Mouse (Mus musculus): ENCODE results near the gene Bglap.
"Not testable (repeated sequence)": the region's sequence is repeated elsewhere in the genome, so short reads cannot be mapped to it uniquely, and the experiment has no call there.

Bglap gene

GRCm38 (mm10) chr3:88384364-88384763 is at the start of gene Bglap:
Gene Bglap, minus strand, starts transcription at chr3:88384464.
- in situ Hi-C loops (cut with MboI, MseI), result no loop called here

- in situ Hi-C loops (cut with MboI, MseI), result not testable (repeated sequence)
Observed at GRCm38 (mm10) chr3:88428639-88429038, 44.4 kb upstream of the Bglap start.

GRCm38 (mm10) chr3:88427342-88427905 is 43.2 kb upstream of the Bglap start:
- in situ Hi-C loops (cut with MboI, MseI), result no loop called here

- in situ Hi-C loops (cut with MboI, MseI), result no loop called here
Observed at GRCm38 (mm10) chr3:88425708-88426420, 41.6 kb upstream of the Bglap start.

- in situ Hi-C loops (cut with MboI, MseI), result no loop called here
Observed at GRCm38 (mm10) chr3:88425330-88425689, 41.0 kb upstream of the Bglap start.

- in situ Hi-C loops (cut with MboI, MseI), result no loop called here
Observed at GRCm38 (mm10) chr3:88424605-88425329, 40.5 kb upstream of the Bglap start, which contains the start of gene Slc25a44. Gene Slc25a44, minus strand, starts transcription at chr3:88425139.

GRCm38 (mm10) chr3:88422020-88422720 is 37.9 kb upstream of the Bglap start:
- in situ Hi-C loops (cut with MboI, MseI), result no loop called here

GRCm38 (mm10) chr3:88420771-88421170 is 36.5 kb upstream of the Bglap start:
- in situ Hi-C loops (cut with MboI, MseI), result no loop called here

GRCm38 (mm10) chr3:88418016-88418415 is 33.8 kb upstream of the Bglap start:
- in situ Hi-C loops (cut with MboI, MseI), result no loop called here

- in situ Hi-C loops (cut with MboI, MseI), result no loop called here
Observed at GRCm38 (mm10) chr3:88415668-88416067, 31.4 kb upstream of the Bglap start.

GRCm38 (mm10) chr3:88412636-88413035 is 28.4 kb upstream of the Bglap start:
- in situ Hi-C loops (cut with MboI, MseI), result no loop called here

- in situ Hi-C loops (cut with MboI, MseI), result no loop called here
Observed at GRCm38 (mm10) chr3:88411681-88412080, 27.4 kb upstream of the Bglap start.

- in situ Hi-C loops (cut with MboI, MseI), result no loop called here
Observed at GRCm38 (mm10) chr3:88410645-88411031, 26.4 kb upstream of the Bglap start.

GRCm38 (mm10) chr3:88409741-88410644 is 25.7 kb upstream of the Bglap start, which contains the start of gene Pmf1:
Gene Pmf1, minus strand, starts transcription at chr3:88410331.
- in situ Hi-C loops (cut with MboI, MseI), result loop anchor here (5.0 kb wide), 3 partner anchors 62 to 122 kb away; partner anchors contain the start of gene Mex3a (in 1 of the 2)

- in situ Hi-C loops (cut with MboI, MseI), result loop anchor here (5.0 kb wide), 3 partner anchors 63 to 123 kb away; partner anchors contain the start of gene Mex3a (in 1 of the 2)
Observed at GRCm38 (mm10) chr3:88408953-88409352, 24.7 kb upstream of the Bglap start.

- in situ Hi-C loops (cut with MboI, MseI), result loop anchor here (5.0 kb wide), 3 partner anchors 65 to 125 kb away; partner anchors contain the start of gene Mex3a (in 1 of the 2)
Observed at GRCm38 (mm10) chr3:88407529-88407928, 23.3 kb upstream of the Bglap start.

GRCm38 (mm10) chr3:88407090-88407489 is 22.8 kb upstream of the Bglap start:
- in situ Hi-C loops (cut with MboI, MseI), result loop anchor here (5.0 kb wide), 3 partner anchors 65 to 125 kb away; partner anchors contain the start of gene Mex3a (in 1 of the 2)

- in situ Hi-C loops (cut with MboI, MseI), result no loop called here
Observed at GRCm38 (mm10) chr3:88403522-88404230, 19.4 kb upstream of the Bglap start.

- in situ Hi-C loops (cut with MboI, MseI), result no loop called here
Observed at GRCm38 (mm10) chr3:88398666-88399065, 14.4 kb upstream of the Bglap start.

GRCm38 (mm10) chr3:88395742-88396141 is 11.5 kb upstream of the Bglap start:
- in situ Hi-C loops (cut with MboI, MseI), result no loop called here

Data from T-helper 17 cell (primary cell).